Mouse (Mus musculus): ENCODE results near the gene Eps15.

- TF ChIP-seq POLR2A (IDR thresholded peaks at IDR 0.05; ENCODE audit: insufficient read length, low read depth) (no peak), MYOG (IDR thresholded peaks at IDR 0.05; ENCODE audit: control insufficient read depth in 1 of 3, insufficient read depth in 1 of 3, insufficient read length in 2 of 3, low read depth in 2 of 3) (no peak)
Measured at GRCm38 (mm10) chr4:109378107-109378506, 98.0 kb downstream of the Eps15 start.

Data from myocyte (in vitro differentiated cells).